Mouse (Mus musculus): ENCODE data around the gene Neurl1b.

DNA sequence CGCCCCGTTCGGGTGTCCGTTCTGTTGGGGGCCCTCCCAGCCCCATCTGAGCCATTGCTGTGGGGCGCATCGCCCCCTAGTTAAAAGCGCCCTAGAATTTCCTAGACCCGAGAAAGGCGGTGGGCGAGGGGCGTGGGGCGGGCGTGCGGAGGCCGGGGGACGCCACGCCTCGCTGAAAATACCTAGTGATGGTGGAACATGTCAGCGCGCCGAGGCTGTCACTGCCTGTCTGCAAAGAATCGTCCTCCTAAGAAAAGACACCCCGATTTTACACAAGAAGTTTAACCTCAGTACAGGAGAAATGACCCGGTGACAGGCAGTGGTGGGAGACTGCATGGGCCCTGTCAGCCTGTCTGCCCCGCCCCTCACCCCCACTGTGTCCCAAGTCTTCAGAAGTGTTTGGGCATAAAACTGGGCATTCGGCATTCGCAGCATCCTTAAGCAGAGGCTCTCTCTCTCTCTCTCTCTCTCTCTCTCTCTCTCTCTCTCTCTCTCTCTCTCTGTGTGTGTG, 781 bp downstream of the Neurl1b start:
- TF ChIP-seq CTCF (IDR thresholded peaks at IDR 0.05; ENCODE audit: control insufficient read depth, insufficient read depth, low read length) = no peak
- TF ChIP-seq POLR2A (IDR thresholded peaks at IDR 0.05; ENCODE audit: borderline replicate concordance, control insufficient read depth, low read depth, low read length) = no peak

Data from bone marrow, adult 2 months (tissue).